Mouse (Mus musculus) common myeloid progenitor, adult 5-6 weeks (primary cell): ENCODE data around the gene Prelp. TPM values are rescaled to one million over a fixed set of nuclear protein-coding genes. Genes with fewer than 3 reads are reported as not detected.
A peak's percentile ranks its signal among the peaks of the same experiment; 100 is the strongest.

Experiments
- ATAC-seq: replicated peaks from 2 replicates; pipeline ENCODE4 v1.8.0; 2016; ENCODE audit warnings: low read depth, mild to moderate bottlenecking, moderate TSS enrichment, inconsistent platforms; ENCODE audit not compliant: poor library complexity, severe bottlenecking
- total RNA-seq: library from RNA; stranded (forward); fragments of 200-1000, 187-1606 nt; gene quantifications from 2 replicates; pipeline ENCODE4 v1.2.3, GENCODE M21; 2017

Gene Prelp
- total RNA-seq, 1 experiment from 2014 or later: not detected

DNA sequence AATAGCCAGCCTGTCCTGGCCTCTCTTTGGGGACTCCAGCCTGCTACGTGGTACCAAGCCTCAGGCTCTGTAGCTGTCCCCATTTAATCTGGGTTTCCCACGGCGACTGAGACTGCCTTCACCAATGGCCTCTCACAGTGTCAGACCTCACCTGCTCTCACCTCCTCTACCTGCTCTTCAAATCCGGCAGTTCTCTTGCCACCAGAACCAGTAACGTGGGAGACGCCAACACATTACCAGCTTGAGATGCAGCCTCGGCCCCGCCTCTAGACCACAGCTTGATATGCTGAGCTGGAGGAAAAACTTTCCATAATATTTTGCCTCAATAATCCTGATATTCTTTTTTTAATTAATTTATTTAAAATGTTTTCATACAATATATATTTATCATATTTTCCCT, 18.5 kb upstream of the Prelp start:
- ATAC-seq: no peak

DNA sequence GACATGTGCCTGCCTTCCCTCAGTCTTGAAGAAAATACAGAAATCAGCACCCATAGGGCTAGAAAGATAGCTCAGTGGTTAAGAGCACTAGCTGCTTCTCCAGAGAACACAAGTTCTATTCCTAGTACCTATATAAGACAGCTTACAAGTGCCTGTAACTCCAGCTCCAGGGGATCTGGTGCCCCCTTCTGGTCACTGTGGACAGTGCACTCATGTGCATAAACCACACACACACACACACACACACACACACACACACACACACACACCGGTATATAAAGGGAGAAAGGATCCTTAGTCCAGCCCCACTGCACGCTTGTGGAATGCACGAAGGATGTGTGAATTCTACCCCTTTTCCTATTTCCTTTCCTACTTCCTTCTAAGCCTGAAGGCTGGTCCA, 15.0 kb upstream of the Prelp start:
- no peak for ATAC-seq

DNA sequence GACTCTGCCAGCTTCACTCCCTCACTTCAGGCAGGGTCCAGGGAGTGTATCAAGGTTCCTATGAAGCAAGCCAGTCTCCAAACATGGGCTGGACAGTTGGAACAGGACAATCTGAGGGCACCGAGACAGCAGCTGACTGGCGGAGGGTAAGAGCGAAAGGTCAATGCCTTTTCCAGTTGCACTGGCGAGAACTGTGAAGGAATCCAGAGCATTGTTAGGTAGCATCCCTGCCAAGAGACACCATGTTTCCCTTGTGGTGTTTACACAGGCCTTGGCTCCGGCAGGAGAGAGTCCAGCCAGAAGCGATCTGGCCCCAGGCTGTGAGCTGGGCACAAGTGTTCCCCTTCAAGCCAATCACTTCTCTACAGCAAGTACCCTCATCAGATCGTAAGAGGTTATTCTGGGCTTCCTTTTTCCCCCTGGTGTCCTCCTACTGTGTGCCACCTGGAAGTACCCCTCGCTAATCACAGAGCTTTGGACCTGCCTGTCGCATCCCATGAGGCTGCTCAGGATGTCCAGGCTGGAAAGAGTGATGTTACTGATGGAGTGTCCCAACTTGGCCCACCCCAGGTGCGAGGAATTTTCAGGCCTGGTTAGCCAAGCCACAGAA, 13.2 kb upstream of the Prelp start:
- ATAC-seq: no peak

DNA sequence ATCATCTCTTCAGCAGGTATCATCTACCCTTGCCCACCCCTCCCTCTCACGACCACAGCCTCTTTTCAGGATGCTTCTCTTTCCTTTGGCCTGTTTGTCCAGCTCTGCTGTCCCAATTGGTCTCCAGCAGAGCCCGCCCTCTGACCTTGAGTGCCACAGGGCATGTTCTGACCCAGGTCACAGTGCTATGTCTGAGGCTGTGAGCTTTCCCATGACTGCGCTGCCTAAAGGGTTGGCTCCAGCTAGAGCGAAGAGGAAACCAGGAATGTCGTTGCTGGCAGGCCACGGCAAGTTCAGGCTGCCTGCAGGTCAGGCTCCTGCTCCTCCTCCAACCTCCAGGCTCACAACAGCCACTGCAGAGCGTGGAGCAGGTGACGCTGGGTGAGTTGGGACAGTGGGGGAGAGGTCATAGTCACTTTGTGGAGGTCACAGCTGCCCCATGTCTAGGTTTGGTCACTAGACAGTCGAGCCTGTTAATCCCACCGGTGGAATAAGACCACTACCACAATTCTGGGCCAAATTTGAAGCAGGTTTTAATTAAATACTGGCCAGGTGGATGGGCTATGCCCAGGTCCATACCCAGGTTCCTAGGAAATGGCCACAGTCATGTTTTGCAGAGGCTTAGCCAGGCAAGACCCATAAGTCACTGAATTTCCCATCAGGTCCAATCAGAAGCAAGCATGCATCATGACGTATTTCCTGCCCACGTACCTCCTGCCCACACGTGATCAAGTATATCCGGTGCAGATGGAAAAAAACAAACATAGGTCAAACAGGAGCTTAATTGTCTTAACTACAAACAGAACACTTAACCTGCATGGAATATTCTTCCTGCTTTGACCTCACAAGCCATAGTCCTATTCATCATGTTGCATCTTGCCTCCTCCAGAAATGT, 12.3 kb upstream of the Prelp start:
- no peak for ATAC-seq

DNA sequence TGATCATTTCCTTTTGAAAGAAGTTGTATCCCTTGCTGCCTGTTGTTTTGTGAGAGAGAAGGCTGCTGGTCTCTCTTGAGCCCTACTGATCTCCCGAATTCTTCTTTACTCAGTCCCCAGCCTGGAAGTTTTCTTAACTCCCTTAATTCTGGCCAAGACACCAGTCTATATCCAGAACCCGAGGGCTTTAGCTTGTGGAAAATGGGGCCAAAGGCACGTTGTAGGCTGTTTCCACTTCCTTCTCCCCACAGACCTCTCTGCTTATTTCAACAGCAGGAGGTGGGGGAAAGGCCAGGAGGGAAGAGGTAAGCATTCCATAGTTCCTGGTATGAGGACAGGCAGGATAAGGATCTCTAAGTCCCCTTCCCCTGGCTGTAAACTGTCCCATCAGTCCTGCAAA, 8.8 kb upstream of the Prelp start:
- ATAC-seq: no peak

DNA sequence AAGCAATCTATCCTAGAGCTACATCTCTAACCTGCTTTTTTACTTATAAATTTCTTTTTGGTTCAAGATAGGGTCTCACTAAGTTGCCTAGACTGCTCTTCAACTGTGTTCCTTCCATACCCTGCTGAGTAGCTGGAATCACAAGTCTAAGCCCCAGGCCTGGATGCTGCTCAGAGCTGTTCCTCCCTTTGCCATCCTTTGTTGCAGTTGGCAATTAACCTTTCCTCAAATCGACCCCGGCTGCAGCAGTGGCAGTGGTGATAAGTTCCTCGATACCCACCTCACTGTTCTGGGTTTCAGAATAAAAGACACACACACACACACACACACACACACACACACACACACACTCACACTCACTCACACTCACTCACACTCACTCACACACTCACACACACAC, 4.0 kb upstream of the Prelp start:
- no peak for ATAC-seq

DNA sequence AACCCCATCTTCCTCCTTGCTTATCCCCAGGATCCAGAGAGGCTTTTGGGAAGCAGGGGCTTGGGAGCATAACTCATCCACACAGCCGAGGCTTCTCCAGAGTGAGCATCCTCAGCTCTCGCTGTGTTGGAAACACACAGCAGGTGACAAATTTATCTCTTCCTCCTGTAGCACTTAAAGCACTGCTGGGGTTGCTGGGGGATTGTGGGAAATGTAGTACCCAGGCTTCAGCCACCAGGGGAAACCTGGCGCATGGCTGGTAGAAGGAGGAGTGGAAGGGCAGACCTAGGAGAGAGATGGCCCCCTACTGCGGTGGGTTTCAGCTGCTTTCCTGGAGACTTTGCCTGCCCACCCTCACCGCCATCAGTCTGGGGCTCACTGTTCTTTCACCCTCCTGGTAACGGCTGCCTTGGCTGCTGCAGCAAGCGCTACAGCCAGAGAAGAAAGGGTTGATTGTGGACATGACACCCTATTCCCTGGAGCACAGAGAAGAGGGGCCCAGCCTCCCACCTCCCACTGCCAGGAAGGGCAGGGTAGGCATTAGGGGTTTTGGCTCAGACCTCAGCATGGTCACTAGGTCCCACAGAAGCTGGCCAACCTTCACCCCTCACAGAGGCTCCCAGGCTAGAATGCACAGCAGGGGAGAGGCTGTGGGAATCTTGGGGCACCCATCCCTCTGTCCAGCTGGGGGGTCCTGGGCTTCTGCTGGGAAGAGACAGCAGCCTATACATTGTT, 3.1 kb upstream of the Prelp start:
- peak; percentile 76 for ATAC-seq

DNA sequence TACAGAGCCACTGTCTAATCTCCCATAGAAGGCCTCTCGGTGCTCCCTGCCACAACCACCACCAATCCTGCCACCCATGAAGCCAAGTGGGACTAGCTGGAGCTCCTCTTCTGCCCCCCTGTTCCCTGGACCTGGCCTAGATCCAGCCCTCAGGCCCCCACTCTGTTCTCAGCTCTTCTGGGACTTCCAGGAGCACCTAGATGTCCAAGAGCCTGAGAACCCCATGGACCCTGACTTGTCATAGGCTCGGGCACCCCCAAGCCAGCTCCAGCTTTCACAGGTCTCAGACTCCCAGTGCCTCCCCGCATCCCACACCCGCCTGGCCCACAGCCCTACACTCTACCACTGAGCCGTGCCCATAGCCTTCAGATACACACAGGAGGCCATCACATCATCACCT, 1.9 kb upstream of the Prelp start:
- ATAC-seq: no peak

DNA sequence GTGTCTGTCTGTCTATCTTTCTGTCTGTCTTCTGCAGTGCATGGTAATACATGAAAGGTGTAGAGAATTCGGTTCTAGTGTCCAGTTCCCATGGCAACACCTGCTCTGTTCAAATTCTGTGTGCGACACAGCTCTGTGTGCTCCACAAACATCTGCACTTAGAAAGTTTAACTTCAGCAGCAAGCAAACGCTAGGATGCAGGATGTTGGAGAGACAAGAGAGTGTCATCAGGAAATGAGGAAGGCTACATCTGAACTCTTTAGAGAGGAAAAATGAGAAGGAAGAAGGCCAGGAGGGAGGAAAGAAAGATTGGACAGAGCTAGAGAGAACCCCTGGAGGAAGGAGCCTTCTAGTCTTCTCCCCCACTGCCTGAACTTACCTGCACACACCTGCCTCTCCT, 338 bp downstream of the Prelp start:
- ATAC-seq: no peak

DNA sequence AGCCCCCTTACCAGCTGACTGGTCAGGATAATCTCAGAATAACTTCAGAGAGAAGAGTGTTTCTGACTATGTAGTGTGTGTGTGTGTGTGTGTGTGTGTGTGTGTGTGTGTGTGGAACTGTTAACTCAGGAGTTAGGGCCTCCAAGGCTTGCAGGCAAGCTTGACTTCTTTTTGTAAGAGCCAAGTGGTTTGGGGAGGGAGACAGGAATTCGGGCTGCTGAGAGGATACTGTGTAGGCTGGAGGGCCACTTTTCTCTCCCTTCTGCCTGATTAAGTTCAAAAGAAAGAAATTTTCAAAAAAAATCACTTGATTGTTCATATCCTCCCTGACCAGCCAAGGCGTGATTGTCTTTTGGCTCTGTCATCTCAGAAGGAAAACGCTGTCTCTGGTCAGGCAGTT, 813 bp downstream of the Prelp start:
- no peak for ATAC-seq

DNA sequence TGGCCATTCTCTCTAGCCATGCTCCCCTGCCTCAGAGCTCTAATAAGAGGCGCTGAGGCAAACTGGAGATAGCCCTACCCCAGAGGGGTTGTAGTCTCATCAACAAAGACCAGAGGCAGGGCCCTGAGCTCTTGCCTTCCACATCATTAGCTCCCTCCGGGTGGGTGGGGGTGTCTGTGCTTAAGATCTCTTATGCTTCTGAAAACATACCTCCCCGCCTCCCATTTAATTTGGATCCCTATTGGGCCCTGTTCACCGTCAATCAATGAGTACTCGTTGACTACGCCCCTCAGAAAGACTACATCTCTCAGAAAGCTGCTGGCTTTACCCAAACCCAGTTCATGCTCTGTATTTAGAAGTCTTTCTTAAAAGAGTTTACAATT, 3.1 kb downstream of the Prelp start:
- no peak for ATAC-seq

DNA sequence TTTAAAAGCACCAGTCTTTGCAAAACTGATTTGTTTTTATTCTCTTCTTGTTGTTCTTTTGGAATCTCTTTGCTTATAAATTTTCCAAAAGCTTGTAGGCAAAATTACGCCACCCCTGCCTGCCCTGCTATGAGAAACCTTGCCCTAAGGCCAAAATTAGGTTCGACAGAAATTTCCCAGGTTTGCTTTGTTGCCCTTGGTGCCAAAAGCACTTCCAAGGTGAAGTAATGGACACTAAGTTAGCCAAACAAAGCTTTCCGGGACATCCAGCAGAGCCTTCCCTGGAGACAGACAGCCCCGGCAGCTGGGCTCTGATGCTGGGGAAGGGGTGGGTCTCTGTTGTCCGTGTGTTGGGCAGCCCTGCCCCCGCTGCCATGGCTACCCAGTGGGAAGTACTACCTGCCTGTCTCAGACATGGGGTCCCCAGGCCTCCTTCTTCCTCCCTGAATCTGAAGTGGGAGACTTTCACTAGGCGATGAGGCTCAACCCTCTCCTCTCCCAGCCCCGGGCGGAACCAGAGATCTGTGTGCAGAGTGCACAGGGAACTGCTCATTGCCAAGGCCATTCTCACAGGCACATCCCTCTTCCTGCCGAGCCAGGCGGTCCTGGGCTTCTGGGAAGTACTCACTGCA, 3.6 kb downstream of the Prelp start:
- no peak for ATAC-seq

DNA sequence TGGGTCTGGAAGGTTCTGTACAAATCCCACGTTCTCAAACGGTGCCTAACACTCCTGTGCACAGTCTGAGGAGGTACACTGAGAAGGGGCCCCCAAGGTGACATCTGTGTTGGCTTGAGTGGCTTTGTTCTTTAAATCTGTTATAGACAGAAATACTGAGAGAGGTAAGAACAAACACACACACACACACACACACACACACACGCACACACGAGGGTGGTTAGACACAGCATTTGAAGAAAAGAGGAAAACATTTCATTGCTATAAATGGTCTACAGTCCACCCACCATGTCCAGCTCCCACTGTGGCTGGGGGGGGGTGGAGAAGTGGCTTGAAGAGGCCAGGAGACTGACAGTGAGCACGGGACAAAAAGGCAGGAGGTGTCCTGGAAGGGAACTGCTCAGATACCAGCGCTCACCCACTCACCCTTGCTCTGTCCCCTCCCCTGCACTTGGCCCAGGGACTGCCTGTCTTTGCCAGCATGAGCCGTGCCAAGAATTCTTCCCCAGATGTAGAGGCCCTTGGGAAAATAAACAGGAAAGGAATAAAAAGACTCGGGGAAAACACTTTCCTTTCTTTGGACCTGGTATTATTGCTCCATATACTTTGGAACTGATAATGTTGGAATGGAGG, 5.4 kb downstream of the Prelp start:
- no peak for ATAC-seq

DNA sequence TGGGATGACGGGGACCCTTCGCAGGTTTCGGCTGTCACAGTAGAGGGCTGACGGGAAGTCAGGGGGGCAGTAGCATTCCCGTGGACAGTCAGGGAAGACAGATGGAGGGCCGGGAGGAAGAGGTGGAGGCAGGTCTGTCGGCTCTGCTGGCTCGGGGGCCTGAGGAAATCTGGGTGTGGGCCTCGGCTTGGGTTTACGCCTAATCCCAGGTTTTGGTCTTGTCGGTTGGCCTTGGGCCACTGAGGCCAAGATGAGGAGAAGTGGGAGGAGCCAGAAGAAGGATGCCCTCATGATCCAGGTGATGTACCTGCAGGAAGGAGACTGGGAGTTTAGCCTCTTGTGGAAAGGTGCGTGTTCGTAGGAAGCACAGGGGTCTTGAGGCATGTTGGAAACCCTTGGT, 6.1 kb downstream of the Prelp start:
- ATAC-seq: no peak

DNA sequence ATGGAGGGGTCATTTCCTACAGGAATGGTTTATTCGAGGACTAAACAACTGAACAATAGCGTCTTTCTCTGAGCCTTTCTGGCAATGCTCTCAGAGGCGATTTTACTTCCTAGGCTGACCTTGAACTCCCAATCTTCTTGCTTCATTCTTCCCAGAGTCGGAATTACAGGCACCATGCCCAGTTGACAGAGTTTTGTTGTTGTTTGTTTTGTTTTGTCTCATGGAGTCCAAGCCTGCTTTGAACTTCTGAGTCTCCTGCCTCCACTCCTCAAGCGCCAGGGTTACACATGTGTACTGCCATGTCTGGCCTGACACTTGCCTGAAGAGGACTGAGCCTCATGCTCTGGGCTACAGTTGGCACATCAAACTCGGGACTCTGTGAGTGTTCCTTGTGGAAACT, 8.2 kb downstream of the Prelp start:
- no peak for ATAC-seq

DNA sequence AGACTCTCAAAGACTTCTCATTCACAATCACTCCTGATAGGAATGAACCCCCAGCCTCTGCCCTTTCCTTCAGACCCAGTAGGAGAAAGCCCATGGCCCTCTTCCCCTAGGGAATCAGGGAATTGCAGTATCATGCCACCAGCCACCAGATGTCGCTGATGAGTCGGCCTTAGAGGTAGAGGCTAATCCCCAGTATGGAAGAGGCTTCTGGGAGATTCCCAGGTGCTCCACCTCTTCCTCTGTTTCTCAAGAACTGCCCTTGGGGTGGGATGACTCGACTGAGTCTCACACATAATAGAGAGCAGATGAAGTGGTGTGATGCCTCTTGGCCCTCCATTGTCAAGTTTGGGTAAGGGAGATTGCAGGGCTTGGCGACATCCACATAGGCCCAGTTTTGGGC, 9.8 kb downstream of the Prelp start:
- ATAC-seq: peak; percentile 51

DNA sequence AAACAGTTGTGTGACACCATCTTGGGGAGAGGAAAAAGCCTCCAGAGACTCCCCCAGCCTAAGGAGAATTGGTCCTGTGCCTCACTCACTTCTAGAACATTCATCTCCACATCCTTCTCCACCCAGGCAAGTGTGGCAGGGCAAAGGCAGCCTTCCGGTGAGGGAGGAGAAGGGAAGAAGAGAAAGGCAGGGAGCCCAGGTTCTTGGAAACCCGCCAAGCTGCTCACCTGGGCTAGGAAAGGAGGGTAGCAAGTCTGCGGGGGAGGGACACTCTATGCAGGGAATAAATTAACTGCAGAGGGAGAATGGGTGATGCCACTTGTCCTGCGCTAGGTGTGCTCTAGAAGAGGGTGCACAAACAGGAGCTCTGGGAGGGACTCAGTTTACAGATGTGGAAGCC, 10.2 kb downstream of the Prelp start:
- no peak for ATAC-seq

DNA sequence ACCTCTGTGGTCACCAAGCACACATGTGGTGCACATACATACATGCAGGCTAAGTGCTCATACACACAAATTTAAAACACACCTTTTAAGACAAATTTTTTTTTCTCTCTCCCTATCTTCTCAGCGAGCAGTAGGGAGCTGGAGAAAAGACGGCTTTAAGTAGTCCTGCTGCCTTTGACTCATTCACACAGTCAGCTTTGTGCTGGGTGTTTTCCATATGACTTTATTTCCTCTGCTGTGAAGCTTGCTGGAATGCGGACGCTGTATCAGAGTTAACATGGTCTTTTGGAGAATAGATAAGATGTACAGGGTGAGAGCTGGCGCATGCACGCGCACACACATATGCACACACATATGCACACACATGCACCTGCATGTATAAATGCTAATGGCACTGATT, 11.1 kb downstream of the Prelp start:
- ATAC-seq: no peak

DNA sequence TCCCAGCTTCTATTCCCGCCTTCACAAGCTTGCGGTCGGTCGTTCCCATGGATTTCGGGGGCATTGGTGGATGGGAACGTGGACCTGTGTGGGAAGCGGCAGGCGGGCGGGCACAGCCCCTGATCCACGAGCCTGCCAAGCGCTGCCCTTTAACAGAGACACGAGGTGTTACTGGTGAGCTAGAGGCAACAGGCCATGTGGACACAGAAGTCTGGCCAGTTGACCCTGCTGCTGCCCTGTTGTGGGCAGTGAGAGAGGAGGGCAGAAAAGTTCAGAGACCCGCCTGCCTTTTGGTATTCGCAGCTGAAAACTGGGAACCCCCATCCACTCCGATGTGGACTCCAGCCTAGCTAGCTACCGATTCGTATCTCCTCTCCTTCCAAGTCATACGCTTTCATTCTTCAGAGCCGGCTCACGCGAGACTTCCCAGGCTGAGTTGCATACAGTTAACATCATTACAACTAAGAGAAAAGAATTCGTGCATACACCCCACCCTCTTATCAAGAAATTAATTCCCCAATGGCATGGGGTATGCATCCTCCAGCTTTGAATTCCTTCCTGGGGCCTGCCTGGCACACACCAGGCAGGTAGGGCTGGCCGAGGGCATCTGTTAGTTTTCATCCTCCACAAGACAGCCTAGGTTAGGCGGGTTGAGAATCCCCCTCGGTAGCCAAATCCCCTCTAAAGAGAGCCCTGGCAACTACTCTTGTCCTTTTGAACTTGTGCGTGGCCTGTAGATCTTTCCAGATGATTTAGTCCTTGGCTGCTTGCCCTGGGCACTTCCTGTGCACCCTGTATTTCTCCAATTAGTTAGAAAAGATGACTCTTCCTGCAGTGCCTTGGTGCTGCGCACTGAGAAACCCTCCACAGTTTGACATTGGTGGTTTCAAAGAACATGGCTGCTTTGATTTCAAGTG, 12.3 kb downstream of the Prelp start:
- 0 out of 2 replicates have a peak, but pooled peaks have one; percentile 42 for ATAC-seq
